Mouse (Mus musculus): ENCODE data around the gene Elmod2. TPM values are rescaled to one million over a fixed set of nuclear protein-coding genes. Genes with fewer than 3 reads are reported as not detected.
"Not testable (repeated sequence)": the region's sequence is repeated elsewhere in the genome, so short reads cannot be mapped to it uniquely, and the experiment has no call there.

Gene Elmod2
- polyA plus RNA-seq (2012; rRNA removed): 9.8 and 10.3 TPM in 2 replicates

- DNase-seq (ENCODE audit: low spot score): peak; percentile 97
Observed at GRCm38 (mm10) chr8:83331899-83332697, at the start of gene Elmod2. Elmod2 (minus strand) TSS chr8:83332486.

- no peak for DNase-seq (ENCODE audit: low spot score)
Observed at GRCm38 (mm10) chr8:83381016-83381415, 48.7 kb upstream of the Elmod2 start.

- no peak for DNase-seq (ENCODE audit: low spot score)
Observed at GRCm38 (mm10) chr8:83380141-83380540, 47.9 kb upstream of the Elmod2 start.

- no peak for DNase-seq (ENCODE audit: low spot score)
Observed at GRCm38 (mm10) chr8:83377231-83377630, 44.9 kb upstream of the Elmod2 start.

- DNase-seq (ENCODE audit: low spot score): no peak
Observed at GRCm38 (mm10) chr8:83363156-83363769, 31.0 kb upstream of the Elmod2 start.

GRCm38 (mm10) chr8:83351315-83351714, 19.0 kb upstream of the Elmod2 start:
- no peak for DNase-seq (ENCODE audit: low spot score)

- DNase-seq (ENCODE audit: low spot score): no peak
Observed at GRCm38 (mm10) chr8:83348263-83348662, 16.0 kb upstream of the Elmod2 start, which contains the start of gene Mgat4d. Mgat4d (plus strand) TSS chr8:83348471.

GRCm38 (mm10) chr8:83342693-83343092, 10.4 kb upstream of the Elmod2 start:
- no peak for DNase-seq (ENCODE audit: low spot score)

GRCm38 (mm10) chr8:83342076-83342475, 9.8 kb upstream of the Elmod2 start:
- no peak for DNase-seq (ENCODE audit: low spot score)

- no peak for DNase-seq (ENCODE audit: low spot score)
Observed at GRCm38 (mm10) chr8:83332864-83333263, 578 bp upstream of the Elmod2 start.

- DNase-seq (ENCODE audit: low spot score): no peak
Observed at GRCm38 (mm10) chr8:83331567-83331898, 753 bp downstream of the Elmod2 start.

- no peak for DNase-seq (ENCODE audit: low spot score)
Observed at GRCm38 (mm10) chr8:83327889-83328288, 4.4 kb downstream of the Elmod2 start.

- DNase-seq (ENCODE audit: low spot score): no peak
Observed at GRCm38 (mm10) chr8:83323056-83323455, 9.2 kb downstream of the Elmod2 start.

GRCm38 (mm10) chr8:83322374-83322773, 9.9 kb downstream of the Elmod2 start:
- no peak for DNase-seq (ENCODE audit: low spot score)

- no peak for DNase-seq (ENCODE audit: low spot score)
Observed at GRCm38 (mm10) chr8:83320543-83320942, 11.7 kb downstream of the Elmod2 start.

- no peak for DNase-seq (ENCODE audit: low spot score)
Observed at GRCm38 (mm10) chr8:83315691-83316090, 16.6 kb downstream of the Elmod2 start.

GRCm38 (mm10) chr8:83315084-83315483, 17.2 kb downstream of the Elmod2 start:
- DNase-seq (ENCODE audit: low spot score): not testable (repeated sequence)

GRCm38 (mm10) chr8:83309836-83310235, 22.4 kb downstream of the Elmod2 start:
- no peak for DNase-seq (ENCODE audit: low spot score)

GRCm38 (mm10) chr8:83304946-83305345, 27.3 kb downstream of the Elmod2 start:
- DNase-seq (ENCODE audit: low spot score): no peak

GRCm38 (mm10) chr8:83300135-83300534, 32.2 kb downstream of the Elmod2 start:
- DNase-seq (ENCODE audit: low spot score): no peak

GRCm38 (mm10) chr8:83297375-83297774, 34.9 kb downstream of the Elmod2 start:
- DNase-seq (ENCODE audit: low spot score): no peak

- DNase-seq (ENCODE audit: low spot score): no peak
Observed at GRCm38 (mm10) chr8:83290176-83290575, 42.1 kb downstream of the Elmod2 start, which contains the start of gene Ucp1. Ucp1 (plus strand) TSS chr8:83290352.

- no peak for DNase-seq (ENCODE audit: low spot score)
Observed at GRCm38 (mm10) chr8:83285391-83285790, 46.9 kb downstream of the Elmod2 start.
